Mouse (Mus musculus): ENCODE measurements around the gene Rbp7.
A peak's percentile ranks its signal among the peaks of the same experiment; 100 is the strongest.
"Not testable (repeated sequence)": the region's sequence is repeated elsewhere in the genome, so short reads cannot be mapped to it uniquely, and the experiment has no call there.

Gene Rbp7

DNA sequence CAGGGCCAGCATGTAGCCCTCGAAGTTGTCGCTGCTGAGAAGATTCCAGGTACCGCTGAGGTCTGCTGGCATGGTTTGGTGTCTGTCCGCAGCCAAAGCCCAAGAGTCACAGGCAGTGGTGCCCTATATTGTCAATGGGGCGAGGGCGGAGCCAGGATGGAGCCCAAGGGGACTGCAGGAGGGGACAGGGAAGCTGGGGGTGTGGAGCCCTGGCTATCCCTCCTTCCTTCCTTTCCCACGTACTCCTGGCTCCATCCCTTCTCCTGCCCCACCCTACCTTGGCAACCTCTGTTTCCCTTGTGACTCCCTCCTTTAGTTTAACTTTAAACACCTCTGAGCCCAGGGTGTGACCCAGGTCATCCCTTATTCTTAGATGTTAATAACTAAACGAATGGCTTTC is at the start of gene Rbp7:
Gene Rbp7 (minus strand): TSS at position 100 of the 400 bp plus-strand sequence.
- no peak for DNase-seq (ENCODE audit: extremely low read depth, insufficient read length, low spot score)

DNA sequence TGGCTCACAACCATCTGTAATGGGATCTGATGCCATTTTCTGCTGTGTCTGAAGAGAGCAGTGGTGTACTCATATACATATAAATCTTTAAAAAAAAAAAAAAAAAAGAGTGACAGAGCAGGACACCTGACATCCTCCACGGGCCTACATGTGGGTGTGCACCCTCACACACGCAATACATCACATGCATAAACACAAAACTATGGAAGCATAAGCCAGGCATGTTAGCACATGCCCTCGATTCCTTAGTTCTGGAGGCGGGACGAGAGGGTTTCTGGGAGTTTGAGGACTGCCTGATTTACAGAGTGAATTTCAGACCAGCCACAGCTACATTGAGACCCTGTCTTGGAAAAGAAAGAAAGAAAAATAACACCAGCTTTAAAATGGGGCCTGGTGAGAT is 49.6 kb upstream of the Rbp7 start:
- no peak for DNase-seq (ENCODE audit: extremely low read depth, insufficient read length, low spot score)

DNA sequence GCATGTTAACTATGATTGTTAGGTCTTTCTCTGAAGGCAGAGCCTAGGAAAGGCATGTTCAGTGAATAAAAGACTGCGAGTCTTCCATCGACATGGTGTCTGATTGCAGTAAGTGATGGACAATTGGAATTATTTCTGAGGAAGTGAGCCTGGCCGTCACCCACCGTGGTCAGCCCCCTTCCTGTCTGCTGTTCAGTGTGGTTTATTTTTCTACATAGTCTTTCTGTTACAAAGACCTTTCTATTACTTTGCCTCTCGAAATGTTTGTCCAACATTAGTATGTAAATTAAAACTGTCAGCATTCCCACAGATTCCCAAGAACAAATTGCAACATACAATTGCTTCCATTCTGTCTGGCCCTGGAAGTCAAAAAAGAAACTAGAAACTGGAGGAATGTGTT is 45.0 kb upstream of the Rbp7 start:
- no peak for DNase-seq (ENCODE audit: extremely low read depth, insufficient read length, low spot score)

DNA sequence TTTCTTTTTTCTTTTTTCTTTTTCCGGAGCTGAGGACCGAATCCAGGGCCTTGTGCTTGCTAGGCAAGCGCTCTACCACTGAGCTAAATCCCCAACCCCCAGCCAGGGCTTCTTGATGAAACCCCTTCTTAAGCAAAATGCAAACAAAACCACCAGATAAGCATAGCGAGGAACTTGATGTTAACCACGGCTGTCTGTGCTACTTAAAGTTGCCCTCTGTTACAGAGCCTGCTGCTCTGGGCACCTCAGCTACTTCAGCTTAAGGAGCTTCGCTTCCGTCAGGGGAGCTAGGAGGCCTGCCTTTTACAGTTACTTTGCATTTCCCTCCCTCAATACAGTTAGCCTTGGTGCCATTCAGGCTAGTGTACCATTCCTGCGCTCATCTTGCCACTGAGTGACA is 44.1 kb upstream of the Rbp7 start:
- no peak for DNase-seq (ENCODE audit: extremely low read depth, insufficient read length, low spot score)

DNA sequence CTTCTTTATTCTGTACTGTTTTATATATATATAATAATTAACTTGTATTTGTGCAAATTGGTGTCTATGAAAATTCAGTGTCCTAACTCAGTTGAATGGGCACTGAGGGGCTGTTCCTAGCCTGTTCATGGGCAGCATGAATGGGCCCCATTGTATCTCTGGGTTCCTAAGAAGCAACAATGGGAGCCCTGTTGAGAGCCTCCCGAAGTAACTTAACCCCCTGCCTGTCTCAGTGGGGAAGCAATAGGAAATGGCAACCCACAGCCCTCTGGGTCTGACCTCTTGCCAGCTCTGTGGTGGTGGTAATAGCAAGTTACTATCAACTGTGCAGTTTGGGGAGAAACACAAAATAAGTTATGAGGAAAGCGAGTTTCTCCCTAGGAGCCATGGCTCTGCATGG is 41.8 kb upstream of the Rbp7 start:
- DNase-seq (ENCODE audit: extremely low read depth, insufficient read length, low spot score) = no peak

DNA sequence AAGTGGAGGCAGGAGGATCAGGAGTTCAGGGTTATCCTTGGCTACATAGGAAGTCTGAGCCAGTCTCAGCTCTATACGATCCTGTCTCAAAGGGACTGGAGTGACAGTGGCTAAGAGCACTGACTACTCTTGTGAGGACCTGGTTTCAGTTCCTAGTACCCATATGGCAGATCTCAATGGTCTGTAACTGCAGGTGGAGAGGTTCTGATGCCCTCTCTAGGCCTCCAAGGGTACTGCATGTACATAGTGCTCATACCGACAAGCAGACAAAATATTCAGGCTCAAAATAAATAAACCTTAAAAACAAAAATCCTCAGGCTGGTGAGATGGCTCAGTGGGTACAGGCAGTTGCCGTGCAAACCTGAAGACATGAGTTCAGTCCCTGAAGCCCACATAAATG is 36.4 kb upstream of the Rbp7 start:
- no peak for DNase-seq (ENCODE audit: extremely low read depth, insufficient read length, low spot score)

DNA sequence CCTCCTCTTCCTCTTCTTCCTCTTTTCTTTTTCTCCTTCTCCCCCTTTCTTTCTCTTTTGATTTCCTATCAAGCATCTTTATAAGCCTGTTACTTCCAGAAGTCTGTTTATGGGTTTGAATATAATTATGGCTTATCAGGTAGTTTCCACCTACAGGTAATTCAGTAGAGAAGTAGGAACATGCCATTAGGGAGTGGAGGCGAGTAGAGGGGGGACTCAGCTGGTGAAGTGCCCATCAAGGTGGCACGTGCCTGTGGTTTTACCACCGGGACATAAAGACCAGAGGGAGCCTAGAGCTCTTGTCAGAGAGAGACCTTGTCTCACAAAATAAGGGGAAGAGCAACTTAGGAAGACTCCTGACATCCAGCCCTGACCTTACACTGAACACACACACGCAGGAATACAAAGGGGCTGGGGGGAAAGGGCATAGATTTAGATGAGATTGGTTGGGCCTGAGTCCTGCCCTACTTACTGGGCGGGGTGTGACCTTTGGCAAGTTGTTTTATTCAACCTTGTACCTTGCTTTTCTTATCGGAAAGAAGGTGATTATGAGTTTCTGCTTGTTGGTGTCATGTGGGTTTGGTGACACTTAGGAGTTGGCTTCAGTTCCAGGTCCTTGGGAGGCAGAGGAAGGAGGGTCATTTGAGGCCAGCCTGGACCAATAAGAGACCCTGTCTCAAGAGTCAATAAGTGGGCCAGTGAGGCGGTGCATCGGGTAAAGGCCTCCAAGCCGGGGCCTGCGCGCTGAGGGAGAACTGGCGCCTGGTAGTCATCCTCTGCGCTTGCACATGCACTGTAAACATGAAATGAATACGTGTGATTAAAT is 34.9 kb upstream of the Rbp7 start:
- no peak for DNase-seq (ENCODE audit: extremely low read depth, insufficient read length, low spot score)

DNA sequence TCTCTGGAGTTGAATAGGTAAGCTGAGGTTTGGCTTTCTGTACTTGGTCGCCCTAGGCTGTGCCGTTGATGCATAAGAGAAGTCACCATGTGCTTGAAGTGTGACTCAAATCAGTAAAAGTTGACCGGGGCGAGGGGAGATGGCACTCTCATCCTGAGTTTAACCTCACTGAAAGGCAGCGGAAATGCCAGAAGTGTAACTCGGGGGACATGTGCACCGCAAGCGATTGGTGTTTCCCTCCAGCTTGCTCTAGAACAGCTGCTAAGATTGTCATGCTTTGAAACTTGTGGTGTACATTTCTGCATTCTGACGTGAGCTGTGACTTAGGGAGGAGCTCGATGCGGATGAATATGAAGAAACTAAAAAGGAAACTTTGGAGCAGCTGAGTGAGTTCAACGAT is 33.0 kb upstream of the Rbp7 start:
- no peak for DNase-seq (ENCODE audit: extremely low read depth, insufficient read length, low spot score)

DNA sequence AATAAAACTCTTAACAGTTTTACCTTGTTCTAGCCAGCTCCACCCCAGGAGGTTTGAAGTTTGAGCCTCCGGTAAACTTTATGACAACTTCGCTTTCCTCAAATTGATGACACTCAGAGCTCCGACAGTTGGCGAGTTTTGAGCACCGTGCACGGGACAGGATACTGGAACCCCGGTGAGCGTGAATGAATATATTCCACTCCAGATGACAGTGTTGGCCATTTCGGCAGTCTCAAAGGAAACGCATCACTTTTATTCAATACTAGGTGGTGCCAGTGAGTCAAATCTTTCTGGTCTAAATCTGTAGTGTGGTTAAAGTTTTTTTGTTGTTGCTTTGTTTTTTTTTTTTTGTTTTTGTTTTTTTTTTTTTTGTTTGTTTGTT is 31.0 kb upstream of the Rbp7 start:
- no peak for DNase-seq (ENCODE audit: extremely low read depth, insufficient read length, low spot score)

DNA sequence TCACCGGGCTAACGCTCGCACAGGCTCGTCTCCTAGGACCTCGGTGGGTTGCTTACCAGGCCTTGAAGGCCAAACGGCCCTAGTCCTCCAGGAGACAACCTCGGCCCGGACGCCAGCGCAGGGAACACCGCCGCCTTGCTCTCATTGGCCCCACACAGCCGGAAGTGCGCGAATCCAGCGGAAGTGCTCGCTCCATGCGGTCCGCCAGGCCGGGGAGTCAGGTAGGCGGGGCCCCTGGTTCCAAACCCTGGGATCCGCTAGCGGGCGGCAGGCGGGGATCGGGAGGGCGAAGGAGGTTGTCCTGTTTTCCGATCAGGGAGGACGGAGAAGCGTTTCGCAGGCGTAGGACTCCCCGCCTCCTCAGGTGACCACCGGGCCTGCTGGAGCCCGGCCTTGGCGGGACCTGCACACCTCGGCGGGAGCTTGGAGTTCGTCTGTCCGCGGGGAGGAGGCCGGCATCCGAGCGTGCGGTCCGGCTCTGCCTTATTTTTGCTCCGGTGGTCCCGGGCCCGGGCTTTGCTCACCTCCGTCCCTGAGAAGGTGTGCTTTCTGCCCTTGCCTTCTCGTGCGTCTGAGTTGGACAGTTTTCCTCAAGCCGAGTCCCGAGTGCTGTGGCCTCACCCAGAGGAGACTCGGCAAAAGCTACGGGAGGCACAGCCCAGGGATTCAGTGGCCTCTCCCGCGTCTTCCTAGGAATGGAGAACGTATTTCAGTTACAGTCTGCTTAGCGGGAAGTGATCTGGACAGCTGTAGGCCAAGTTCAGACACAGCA is 30.5 kb upstream of the Rbp7 start, which contains the start of the genes Nmnat1 and Lzic:
Gene Nmnat1 (minus strand): TSS at position 150 of the 772 bp plus-strand sequence.
Gene Lzic (plus strand): TSS at position 177 of the 772 bp plus-strand sequence.
- peak; percentile 88 for DNase-seq (ENCODE audit: extremely low read depth, insufficient read length, low spot score)

DNA sequence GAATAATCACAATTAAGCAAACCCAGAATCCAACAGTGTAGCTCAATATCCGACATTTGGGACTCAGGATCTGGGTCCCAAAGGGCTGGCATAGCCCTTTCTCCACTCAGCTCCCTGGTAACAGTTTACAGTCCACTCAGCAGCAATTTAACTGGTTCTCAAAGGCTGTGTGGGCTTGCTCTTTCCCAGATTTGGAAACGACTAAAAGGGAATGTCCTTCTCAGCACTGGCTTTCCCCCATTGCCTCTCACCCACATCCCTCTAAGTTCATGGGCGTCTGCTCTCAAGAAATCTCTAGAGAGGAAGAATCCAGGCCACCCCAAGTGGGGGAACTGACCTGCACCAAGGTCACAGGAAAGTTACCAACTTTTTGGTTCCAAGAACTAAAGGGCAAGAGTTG is 29.8 kb upstream of the Rbp7 start:
- no peak for DNase-seq (ENCODE audit: extremely low read depth, insufficient read length, low spot score)

DNA sequence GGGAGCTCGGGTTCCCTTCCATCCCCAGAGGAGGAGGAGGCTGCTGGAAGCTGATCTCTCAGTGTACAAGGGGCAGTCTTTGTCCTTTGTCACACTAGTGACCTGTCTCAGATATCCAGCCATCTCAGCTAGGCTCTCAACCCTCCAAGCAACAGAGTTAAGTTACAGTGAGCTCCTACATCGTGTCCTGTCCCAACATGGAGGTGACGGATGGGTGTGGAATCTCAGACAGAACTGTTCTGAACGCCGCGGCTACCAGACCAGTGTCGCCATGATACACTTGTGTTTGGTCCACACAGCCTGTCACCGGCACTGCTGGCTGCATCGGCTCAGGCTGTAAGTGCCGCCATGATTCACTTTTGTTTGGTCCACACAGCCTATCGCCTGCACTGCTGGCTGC is 22.3 kb upstream of the Rbp7 start, which contains the start of gene Tmem274:
Gene Tmem274 (plus strand): TSS at position 301 of the 400 bp plus-strand sequence.
- no peak for DNase-seq (ENCODE audit: extremely low read depth, insufficient read length, low spot score)

DNA sequence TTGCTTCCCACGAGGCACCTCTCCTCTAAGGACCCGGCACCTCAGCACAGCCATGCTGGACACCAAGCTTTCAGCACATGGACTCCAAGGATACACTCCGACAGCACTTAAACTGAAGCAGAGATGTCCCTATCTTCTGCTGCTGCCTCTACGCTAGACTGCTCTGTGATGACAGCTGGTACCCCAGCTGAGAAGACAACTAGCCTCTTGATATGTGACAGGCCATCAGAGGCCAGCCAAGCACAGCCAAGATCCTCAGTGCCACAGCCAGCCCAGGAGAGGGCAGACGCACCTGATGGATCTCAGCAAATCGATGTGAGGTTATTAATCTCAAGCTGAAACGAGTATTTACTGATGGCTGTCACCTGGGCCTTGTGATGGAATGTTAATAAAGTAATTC is 20.3 kb upstream of the Rbp7 start:
- DNase-seq (ENCODE audit: extremely low read depth, insufficient read length, low spot score) = no peak

DNA sequence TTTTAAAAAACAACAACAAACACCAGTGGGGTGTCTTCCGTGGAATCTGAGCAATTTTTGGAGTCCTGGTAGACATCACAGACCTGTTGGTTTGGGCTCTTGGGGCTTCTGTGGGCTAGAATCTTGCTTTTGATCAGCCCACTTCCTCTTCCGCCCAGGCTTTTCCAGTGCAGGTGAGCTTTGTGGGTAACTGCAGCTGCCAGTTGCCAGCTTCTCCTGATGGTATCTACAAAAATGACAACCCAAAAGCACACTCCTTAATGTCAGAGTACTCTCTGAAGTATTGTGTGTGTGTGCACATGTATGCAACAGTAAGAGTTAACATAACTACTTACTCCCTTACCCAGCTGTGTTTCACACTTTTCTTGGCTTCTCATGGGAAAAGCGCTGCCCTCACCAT is 14.8 kb upstream of the Rbp7 start:
- DNase-seq (ENCODE audit: extremely low read depth, insufficient read length, low spot score) = no peak

DNA sequence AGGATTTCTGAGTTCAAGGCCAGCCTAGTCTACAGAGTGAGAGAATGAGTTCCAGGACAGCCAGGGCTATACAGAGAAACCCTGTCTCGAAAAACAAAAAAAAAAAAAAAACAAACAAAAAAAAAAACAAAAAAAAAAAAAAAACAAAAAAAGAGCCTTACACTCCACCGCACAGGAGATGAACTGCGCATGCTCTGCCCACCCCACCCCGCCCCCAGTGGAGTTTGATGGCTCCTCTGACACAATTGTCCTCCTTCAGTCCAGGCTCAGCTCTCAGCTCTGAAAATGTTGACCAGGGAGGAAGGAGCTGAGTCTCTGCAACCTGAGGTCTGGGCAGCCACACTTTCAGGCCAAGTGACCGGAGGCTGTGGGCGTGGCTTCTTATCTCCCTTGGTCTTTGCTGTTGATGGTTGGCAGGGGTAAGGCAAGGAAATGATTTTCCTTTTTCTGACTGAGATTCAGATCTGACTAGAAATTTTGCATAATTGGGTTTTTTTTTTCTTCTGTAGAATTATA is 8.7 kb upstream of the Rbp7 start:
- no peak for DNase-seq (ENCODE audit: extremely low read depth, insufficient read length, low spot score)

DNA sequence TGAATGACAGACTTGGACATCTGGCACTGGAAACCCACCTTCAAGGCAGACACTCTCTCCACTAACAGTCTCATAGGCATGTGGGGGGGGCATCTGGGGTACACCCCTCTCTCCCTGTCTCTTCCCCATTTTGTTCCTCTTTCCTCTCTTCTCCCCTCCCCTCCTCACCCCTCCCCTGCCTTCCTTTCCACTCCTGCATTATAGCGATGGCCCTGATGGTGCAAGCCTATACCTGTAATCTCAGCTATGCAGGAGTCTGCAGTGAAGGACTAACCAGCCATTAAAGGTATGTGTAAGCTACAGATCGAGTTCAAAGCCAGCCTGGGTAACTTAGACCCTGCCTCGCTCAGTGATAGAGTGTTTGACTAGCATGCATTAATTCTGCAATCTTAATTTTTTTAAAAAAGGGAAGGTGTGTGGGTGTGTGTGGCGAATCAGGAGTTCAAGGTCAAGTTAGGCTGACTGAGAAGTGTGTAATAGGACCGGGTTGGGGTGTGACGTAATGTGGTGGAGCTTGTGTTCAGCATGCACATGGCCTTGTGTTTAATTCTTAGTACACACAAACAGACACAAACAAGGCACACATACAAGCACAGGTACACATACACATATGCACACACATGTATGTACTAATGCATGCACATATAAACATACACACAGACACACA is 7.7 kb upstream of the Rbp7 start:
- DNase-seq (ENCODE audit: extremely low read depth, insufficient read length, low spot score) = no peak

DNA sequence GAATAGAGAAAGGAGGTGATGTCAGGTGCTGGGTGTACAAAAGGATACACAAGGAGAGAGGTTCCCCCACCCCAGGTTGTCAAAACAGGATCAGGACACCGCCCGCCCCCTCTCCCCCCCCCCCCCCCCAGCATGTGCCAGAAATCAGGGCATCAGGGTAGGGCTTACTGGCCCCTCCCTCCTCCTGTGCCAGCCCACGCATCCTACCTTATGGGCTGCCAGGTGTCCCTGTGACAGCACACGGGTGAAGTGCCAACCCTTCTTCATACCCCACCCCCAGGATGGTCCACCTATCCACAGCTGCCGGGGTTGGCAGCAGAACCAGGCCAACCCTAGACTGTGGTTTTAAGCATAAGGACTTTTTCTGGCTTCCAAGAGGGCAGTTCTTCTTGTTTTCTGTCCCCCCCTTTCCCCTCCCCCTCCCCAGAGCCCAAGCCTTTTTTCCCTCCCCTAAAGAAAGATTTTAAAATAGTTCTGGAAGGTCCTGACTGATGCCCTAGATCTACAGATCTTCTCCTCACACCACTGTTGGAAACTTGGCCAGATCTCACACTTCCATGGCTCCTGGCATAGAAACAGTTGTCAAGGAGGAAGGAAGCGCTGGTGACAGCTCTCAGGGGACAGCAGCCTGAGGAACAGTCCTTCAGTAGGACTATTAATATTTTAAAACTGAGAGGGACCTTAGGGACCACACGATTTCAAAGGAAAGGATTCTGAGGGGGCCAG is 7.0 kb upstream of the Rbp7 start:
- DNase-seq (ENCODE audit: extremely low read depth, insufficient read length, low spot score) = no peak

DNA sequence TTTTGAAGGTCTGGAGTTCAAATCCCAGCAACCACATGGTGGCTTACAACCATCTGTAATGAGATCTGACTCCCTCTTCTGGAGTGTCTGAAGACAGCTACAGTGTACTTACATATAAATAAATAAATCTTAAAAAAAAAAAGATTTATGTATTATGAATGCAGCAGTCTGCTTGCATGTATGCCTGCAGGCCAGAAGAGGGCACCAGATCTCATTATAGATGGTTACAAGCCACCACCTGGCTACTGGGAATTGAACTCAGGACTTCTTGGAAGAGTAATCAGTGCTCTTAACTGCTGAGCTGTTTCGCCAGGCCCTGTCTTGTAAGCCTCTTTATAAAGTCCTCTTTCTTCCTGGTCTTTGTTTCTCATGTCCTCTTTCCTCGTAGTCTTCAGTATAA is 5.7 kb upstream of the Rbp7 start:
- DNase-seq (ENCODE audit: extremely low read depth, insufficient read length, low spot score) = not testable (repeated sequence)

DNA sequence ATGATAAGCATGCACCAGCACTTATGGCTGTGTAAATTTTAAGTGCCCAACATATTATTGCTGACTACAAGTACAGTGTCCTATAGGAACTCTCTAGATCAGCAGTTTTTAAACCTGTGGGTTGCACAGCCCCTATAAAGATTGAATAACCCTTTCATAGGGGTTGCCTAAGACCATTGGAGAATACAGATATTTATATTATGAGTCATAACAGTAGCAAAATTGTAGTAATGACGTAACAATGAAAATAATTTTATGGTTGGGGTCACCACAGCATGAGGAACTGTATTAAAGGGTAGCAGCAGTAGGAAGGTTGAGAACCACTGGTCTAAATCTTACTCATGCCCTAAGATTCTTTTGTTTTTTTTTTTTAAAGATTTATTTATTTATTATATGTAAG is 4.6 kb upstream of the Rbp7 start:
- DNase-seq (ENCODE audit: extremely low read depth, insufficient read length, low spot score) = no peak

DNA sequence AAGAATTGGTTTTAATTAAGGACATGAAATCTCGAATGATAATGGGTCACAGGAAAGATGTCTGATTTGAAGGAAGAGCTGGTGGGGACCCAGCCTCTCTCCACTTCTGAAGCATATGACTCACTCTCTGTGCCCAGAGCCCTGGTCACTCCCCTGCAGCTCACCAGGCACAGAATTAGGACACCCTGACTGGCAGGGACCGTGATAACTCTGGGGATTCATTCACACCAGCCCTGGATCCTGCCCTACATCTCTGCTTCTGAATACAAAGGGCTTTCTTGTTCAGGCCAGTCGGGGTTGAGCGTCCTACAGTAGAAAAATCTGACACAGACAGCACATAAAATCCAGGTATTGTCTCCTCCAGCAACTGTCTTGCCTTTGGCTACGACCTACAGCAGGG is 3.7 kb upstream of the Rbp7 start:
- DNase-seq (ENCODE audit: extremely low read depth, insufficient read length, low spot score) = no peak
